Mouse (Mus musculus): ENCODE results near the gene Mtus2. TPM values are rescaled to one million over a fixed set of nuclear protein-coding genes. Genes with fewer than 3 reads are reported as not detected.

Mtus2 gene
- polyA plus RNA-seq, 1 experiment, result 2.3 TPM

DNA sequence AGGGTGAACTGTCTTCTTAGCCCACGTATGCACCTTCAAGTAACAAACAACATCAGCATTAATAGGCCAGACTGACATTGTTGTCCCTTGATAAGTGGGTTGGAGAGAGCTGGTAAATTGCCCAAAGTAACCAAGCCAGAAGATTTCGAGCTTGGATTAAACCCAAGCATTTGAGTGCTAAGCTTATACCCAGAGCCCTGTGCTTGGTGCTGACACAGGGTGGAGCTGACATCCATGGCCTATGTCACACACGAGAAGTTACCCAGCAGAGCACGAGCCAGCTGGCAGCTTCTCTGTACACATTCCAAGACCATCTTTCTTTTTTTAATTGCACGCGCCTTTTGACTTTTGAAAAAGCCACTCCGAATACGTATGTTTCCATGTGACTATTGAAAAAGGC is 259.7 kb downstream of the Mtus2 start:
- no peak for DNase-seq (ENCODE audit: low read depth in 1 of 2, low spot score in 2 of 2)
- Histone ChIP-seq H3K27ac (ENCODE audit: insufficient read depth, low read length) (no peak overlapping the region), H3K27me3 (ENCODE audit: control insufficient read depth, insufficient read depth, low read length) (no peaks in the 10 kb centered on the region), H3K36me3 (ENCODE audit: control insufficient read depth, insufficient read depth, low read length) (no peaks in the 10 kb centered on the region), H3K4me3 (ENCODE audit: extremely low read depth, insufficient read depth, insufficient read length) (no peak overlapping the region), H3K4me1 (ENCODE audit: control insufficient read depth, insufficient read depth, insufficient read length) (no peaks in the 10 kb centered on the region)
- WGBS, result 84% methylated on average over 8 of the region's 8 CpGs
- TF ChIP-seq POLR2A (IDR thresholded peaks at IDR 0.05; ENCODE audit: low read depth, low read length), result no peak
- no peak for TF ChIP-seq CTCF (IDR thresholded peaks at IDR 0.05; ENCODE audit: extremely low read depth, insufficient read depth, insufficient read length, insufficient replicate concordance)

DNA sequence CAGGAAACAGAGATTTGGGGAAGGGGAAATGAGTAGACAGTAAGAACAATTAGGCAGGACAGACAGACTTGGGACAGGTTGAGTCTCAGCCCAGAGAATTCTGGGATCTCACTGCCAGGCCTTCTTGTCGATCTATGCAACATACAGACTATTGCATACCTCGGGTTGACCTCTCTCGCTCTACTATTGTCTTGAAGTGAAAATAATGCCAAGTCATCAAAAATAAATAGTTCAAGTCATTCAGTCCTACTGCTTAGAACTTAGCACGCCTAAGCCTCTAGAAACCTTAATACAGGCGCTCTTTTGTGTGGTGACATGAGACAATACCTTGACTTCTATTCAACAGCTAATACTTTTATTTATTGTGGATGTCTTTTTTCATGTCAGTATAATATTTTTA is 265.8 kb downstream of the Mtus2 start:
- H3K27ac ChIP-seq (ENCODE audit: insufficient read depth, low read length), result no peak overlapping the region
- no peaks in the 10 kb centered on the region for H3K27me3 ChIP-seq (ENCODE audit: control insufficient read depth, insufficient read depth, low read length)
- WGBS, result 80% methylated on average over 5 of the region's 5 CpGs
- no peak for DNase-seq (ENCODE audit: low read depth in 1 of 2, low spot score in 2 of 2)
- H3K36me3 ChIP-seq (ENCODE audit: control insufficient read depth, insufficient read depth, low read length), result no peaks in the 10 kb centered on the region
- TF ChIP-seq POLR2A (IDR thresholded peaks at IDR 0.05; ENCODE audit: low read depth, low read length) (no peak), CTCF (IDR thresholded peaks at IDR 0.05; ENCODE audit: extremely low read depth, insufficient read depth, insufficient read length, insufficient replicate concordance) (no peak)
- H3K4me1 ChIP-seq (ENCODE audit: control insufficient read depth, insufficient read depth, insufficient read length), result no peaks in the 10 kb centered on the region
- H3K4me3 ChIP-seq (ENCODE audit: extremely low read depth, insufficient read depth, insufficient read length), result no peak overlapping the region

DNA sequence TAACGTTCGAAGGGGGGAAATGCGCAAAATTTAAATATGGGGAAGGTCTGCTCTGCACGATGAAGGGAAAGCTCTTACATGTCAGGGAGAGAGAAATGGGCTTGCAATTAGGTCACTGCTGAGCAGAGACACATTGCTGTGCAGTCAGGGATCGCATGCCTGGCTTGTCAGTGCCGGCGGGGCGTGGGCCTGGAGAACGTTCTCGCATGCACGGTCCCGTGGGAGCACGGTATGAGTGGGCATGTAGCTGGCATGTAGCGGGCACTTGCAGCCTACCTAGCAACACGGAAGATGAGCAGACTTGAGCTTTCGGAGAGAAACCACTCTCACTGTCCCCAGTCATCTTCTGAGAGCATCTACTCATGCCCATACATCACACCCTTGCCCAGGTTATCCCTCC is 266.9 kb downstream of the Mtus2 start:
- WGBS, result 93% methylated on average over 16 of the region's 16 CpGs
- no peak overlapping the region for H3K27ac ChIP-seq (ENCODE audit: insufficient read depth, low read length)
- no peak for DNase-seq (ENCODE audit: low read depth in 1 of 2, low spot score in 2 of 2)
- H3K4me3 ChIP-seq (ENCODE audit: extremely low read depth, insufficient read depth, insufficient read length), result no peak overlapping the region
- H3K27me3 ChIP-seq (ENCODE audit: control insufficient read depth, insufficient read depth, low read length), result no peaks in the 10 kb centered on the region
- TF ChIP-seq POLR2A (IDR thresholded peaks at IDR 0.05; ENCODE audit: low read depth, low read length) (no peak), CTCF (IDR thresholded peaks at IDR 0.05; ENCODE audit: extremely low read depth, insufficient read depth, insufficient read length, insufficient replicate concordance) (no peak)
- H3K36me3 ChIP-seq (ENCODE audit: control insufficient read depth, insufficient read depth, low read length), result no peaks in the 10 kb centered on the region
- H3K4me1 ChIP-seq (ENCODE audit: control insufficient read depth, insufficient read depth, insufficient read length), result no peaks in the 10 kb centered on the region

DNA sequence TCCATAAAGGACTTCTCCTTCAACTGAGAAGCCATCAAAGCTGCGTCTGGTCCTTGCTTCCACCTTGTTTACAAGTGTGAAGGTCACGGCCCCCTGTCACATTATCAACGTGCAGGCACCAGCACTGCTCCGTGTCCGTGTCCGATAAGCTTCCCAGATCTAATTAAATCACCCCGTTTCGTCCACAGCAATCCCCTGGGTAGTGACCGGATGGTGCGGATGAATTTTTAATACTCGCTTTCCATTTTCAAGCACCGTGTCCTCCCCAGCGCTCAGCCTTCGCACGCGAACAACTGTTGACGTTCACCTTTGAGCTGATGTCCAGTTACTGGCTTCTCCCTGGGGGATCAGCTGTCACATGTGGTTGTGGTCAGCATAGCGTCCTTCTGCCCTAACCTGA is 276.6 kb downstream of the Mtus2 start:
- WGBS, result 92% methylated on average over 18 of the region's 18 CpGs
- no peaks in the 10 kb centered on the region for H3K36me3 ChIP-seq (ENCODE audit: control insufficient read depth, insufficient read depth, low read length)
- H3K4me3 ChIP-seq (ENCODE audit: extremely low read depth, insufficient read depth, insufficient read length), result no peak overlapping the region
- H3K27ac ChIP-seq (ENCODE audit: insufficient read depth, low read length), result no peak overlapping the region
- no peak for DNase-seq (ENCODE audit: low read depth in 1 of 2, low spot score in 2 of 2)
- no peaks in the 10 kb centered on the region for H3K4me1 ChIP-seq (ENCODE audit: control insufficient read depth, insufficient read depth, insufficient read length)
- TF ChIP-seq CTCF (IDR thresholded peaks at IDR 0.05; ENCODE audit: extremely low read depth, insufficient read depth, insufficient read length, insufficient replicate concordance) (no peak), POLR2A (IDR thresholded peaks at IDR 0.05; ENCODE audit: low read depth, low read length) (no peak)
- no peaks in the 10 kb centered on the region for H3K27me3 ChIP-seq (ENCODE audit: control insufficient read depth, insufficient read depth, low read length)

DNA sequence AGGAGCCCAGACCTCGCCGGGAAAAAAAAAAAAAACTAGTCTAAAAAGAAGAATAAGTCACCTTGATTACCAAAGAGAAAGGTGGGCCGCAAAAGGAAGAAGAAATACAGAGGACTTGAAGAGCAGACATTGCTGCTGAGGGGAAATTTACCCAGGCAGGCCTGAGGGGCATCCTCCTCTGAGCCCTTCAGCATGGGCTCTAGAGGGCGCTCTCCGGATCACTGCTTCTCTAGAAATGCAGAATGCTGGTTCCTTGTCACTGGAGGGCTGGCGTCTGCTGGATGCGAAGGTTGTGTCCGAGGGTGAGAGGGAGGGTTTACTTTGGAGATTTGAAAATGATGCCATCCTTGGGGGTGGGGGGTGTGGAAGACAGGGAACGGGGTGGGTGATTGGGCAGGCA is 279.5 kb downstream of the Mtus2 start:
- Histone ChIP-seq H3K36me3 (ENCODE audit: control insufficient read depth, insufficient read depth, low read length) (no peaks in the 10 kb centered on the region), H3K4me3 (ENCODE audit: extremely low read depth, insufficient read depth, insufficient read length) (no peak overlapping the region), H3K27me3 (ENCODE audit: control insufficient read depth, insufficient read depth, low read length) (no peaks in the 10 kb centered on the region), H3K27ac (ENCODE audit: insufficient read depth, low read length) (no peak overlapping the region), H3K4me1 (ENCODE audit: control insufficient read depth, insufficient read depth, insufficient read length) (no peaks in the 10 kb centered on the region)
- WGBS, result 58% methylated on average over 9 of the region's 9 CpGs
- TF ChIP-seq POLR2A (IDR thresholded peaks at IDR 0.05; ENCODE audit: low read depth, low read length) (no peak), CTCF (IDR thresholded peaks at IDR 0.05; ENCODE audit: extremely low read depth, insufficient read depth, insufficient read length, insufficient replicate concordance) (no peak)
- DNase-seq (ENCODE audit: low read depth in 1 of 2, low spot score in 2 of 2), result no peak

DNA sequence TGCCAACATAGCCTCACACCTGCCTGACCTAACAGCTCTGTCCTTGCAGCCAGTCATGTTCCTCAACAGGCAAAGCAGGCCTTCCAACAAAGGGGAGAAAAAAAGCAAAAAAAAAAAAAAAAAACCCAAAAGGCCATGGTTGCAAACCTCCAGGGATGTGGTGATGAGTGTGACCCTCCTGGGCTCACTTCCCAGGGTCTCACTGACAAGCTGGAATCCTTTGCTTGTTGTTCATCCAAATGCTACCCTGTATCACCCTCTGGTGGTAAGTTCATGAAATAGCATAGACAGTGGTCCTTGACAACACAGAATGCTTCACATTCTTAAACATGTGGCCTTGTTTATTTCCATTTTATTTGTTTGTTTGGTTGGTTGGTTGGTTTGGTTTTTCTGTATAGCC is 281.9 kb downstream of the Mtus2 start:
- Histone ChIP-seq H3K36me3 (ENCODE audit: control insufficient read depth, insufficient read depth, low read length) (no peaks in the 10 kb centered on the region), H3K4me1 (ENCODE audit: control insufficient read depth, insufficient read depth, insufficient read length) (no peaks in the 10 kb centered on the region), H3K27ac (ENCODE audit: insufficient read depth, low read length) (no peak overlapping the region), H3K4me3 (ENCODE audit: extremely low read depth, insufficient read depth, insufficient read length) (no peak overlapping the region), H3K27me3 (ENCODE audit: control insufficient read depth, insufficient read depth, low read length) (no peaks in the 10 kb centered on the region)
- TF ChIP-seq CTCF (IDR thresholded peaks at IDR 0.05; ENCODE audit: extremely low read depth, insufficient read depth, insufficient read length, insufficient replicate concordance) (no peak), POLR2A (IDR thresholded peaks at IDR 0.05; ENCODE audit: low read depth, low read length) (no peak)
- DNase-seq (ENCODE audit: low read depth in 1 of 2, low spot score in 2 of 2), result no peak

DNA sequence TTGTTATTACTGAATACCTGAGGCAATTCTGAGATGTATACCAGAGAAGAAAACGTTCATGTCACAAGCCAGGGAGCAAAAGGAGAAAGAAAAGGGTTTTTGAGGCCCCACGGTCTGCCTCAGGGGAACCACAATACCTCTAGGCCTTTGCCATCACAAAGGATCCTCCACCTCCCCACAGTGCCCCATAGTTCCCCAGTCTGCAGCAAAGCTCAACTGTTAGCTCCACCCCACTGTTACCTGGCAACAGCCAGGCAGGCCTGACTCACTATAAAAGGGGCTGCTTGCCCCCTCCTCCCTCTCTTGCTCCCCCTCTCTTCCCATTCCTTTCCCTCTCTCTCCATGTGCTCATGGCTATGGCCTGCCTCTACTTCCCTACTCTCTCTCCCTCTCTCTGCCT is 282.6 kb downstream of the Mtus2 start:
- no peak for DNase-seq (ENCODE audit: low read depth in 1 of 2, low spot score in 2 of 2)
- TF ChIP-seq CTCF (IDR thresholded peaks at IDR 0.05; ENCODE audit: extremely low read depth, insufficient read depth, insufficient read length, insufficient replicate concordance) (no peak), POLR2A (IDR thresholded peaks at IDR 0.05; ENCODE audit: low read depth, low read length) (no peak)
- no peak overlapping the region for H3K4me3 ChIP-seq (ENCODE audit: extremely low read depth, insufficient read depth, insufficient read length)
- H3K36me3 ChIP-seq (ENCODE audit: control insufficient read depth, insufficient read depth, low read length), result no peaks in the 10 kb centered on the region
- H3K4me1 ChIP-seq (ENCODE audit: control insufficient read depth, insufficient read depth, insufficient read length), result no peaks in the 10 kb centered on the region
- H3K27ac ChIP-seq (ENCODE audit: insufficient read depth, low read length), result no peak overlapping the region
- 43% methylated on average over 2 of the region's 2 CpGs for WGBS
- no peaks in the 10 kb centered on the region for H3K27me3 ChIP-seq (ENCODE audit: control insufficient read depth, insufficient read depth, low read length)
